Mouse (Mus musculus) G1E (cell line): ENCODE data around the gene Adamts7. TPM values are rescaled to one million over a fixed set of nuclear protein-coding genes. Genes with fewer than 3 reads are reported as not detected.

Source experiments
- ATAC-seq: 2 replicates; pipeline ENCODE4 v1.8.0; 2016; ENCODE audit warnings: mild to moderate bottlenecking; ENCODE audit not compliant: insufficient number of reproducible peaks, poor library complexity, low FRiP score, severe bottlenecking; ENCODE audit errors: extremely low read depth
- DNase-seq: peaks from one replicate; pipeline ENCODE4 v3.0.0; 2012; ENCODE audit warnings: low spot score
- H3K27me3 ChIP-seq: 2 replicates; pipeline ENCODE4 v1.6.1; 2012; ENCODE audit warnings: mild to moderate bottlenecking, low read length, inconsistent platforms; ENCODE audit not compliant: insufficient read depth
- H3K36me3 ChIP-seq: replicated peaks from 2 replicates; pipeline ENCODE3; 2012; ENCODE audit warnings: mild to moderate bottlenecking, inconsistent platforms
- H3K4me1 ChIP-seq: 2 replicates; pipeline ENCODE4 v1.6.1; 2012; ENCODE audit warnings: low read depth, low read length, inconsistent platforms, mixed read lengths; ENCODE audit not compliant: insufficient read depth
- H3K4me3 ChIP-seq: 2 replicates; pipeline ENCODE4 v1.5.1; 2012; ENCODE audit warnings: low read depth, mild to moderate bottlenecking, inconsistent platforms, low read length, moderate library complexity, mixed read lengths
- H3K9me3 ChIP-seq: replicated peaks from 2 replicates; pipeline ENCODE4 v1.6.1; 2012; ENCODE audit warnings: inconsistent platforms
- CTCF ChIP-seq: IDR thresholded peaks from 2 replicates; pipeline ENCODE4 v1.5.1; 2012; ENCODE audit warnings: low read depth, low read length, inconsistent platforms, mixed read lengths
- GATA1 ChIP-seq: IDR thresholded peaks from 2 replicates; pipeline ENCODE4 v1.6.1; 2012; ENCODE audit warnings: borderline replicate concordance, low read length, inconsistent platforms, mixed read lengths
- GATA2 ChIP-seq: IDR thresholded peaks from 2 replicates; pipeline ENCODE4 v1.6.1; 2012; ENCODE audit warnings: low read depth, low read length, inconsistent platforms, borderline replicate concordance
- POLR2AphosphoS5 ChIP-seq: IDR thresholded peaks from 2 replicates; pipeline ENCODE4 v1.6.1; 2012; ENCODE audit warnings: low read depth, low read length, inconsistent platforms; ENCODE audit not compliant: insufficient replicate concordance
- TAL1 ChIP-seq: conservative IDR thresholded peaks from 2 replicates; pipeline ENCODE4 v1.6.1; 2012; ENCODE audit warnings: low read depth, low read length, inconsistent platforms, mixed read lengths
- polyA plus RNA-seq: library from polyadenylated mRNA; stranded (reverse); fragments of >175 nt; gene quantifications from 2 replicates; pipeline ENCODE4 v1.2.3, GENCODE M21; 2012
- total RNA-seq, 2 experiments: library from RNA; stranded (forward) in 1 of 2; stranded (reverse) in 1 of 2; fragments of 200-1000 nt in 1 of 2; fragments of >200 nt in 1 of 2; fragmentation: Nextera tagmentation in 1 of 2; gene quantifications; 2 replicates each; pipeline ENCODE4 v1.2.3; 2014 to 2017

Gene Adamts7
- total and polyA plus RNA-seq, 3 experiments = not detected

DNA sequence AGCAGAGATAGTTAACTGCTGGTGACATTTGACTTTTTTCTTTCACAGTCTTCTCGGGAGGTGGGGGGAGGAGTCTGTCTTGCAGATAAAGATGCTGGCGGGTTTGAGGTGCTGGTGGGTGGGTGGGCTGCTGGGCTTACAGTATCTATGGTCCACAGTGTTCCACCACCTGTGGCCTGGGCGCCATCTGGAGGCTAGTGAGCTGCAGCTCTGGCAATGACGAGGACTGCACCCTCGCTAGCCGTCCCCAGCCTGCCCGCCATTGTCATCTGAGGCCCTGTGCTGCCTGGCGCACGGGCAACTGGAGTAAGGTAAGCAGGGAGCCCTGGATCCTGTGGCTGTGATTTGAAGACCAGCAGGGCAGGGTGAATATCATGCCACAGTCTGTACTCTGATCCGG lies 32.1 kb downstream of the Adamts7 start:
- DNase-seq = no peak
- no peaks in the 10 kb centered on the region for H3K4me1 ChIP-seq
- H3K27me3 ChIP-seq = peaks cover 2% of the 10 kb centered on the region; the same call in 1 of the 2 replicates
- H3K9me3 ChIP-seq = peaks cover 91% of the 10 kb centered on the region
- no peaks in the 10 kb centered on the region for H3K36me3 ChIP-seq
- no peak overlapping the region for H3K4me3 ChIP-seq
- ATAC-seq = no peak
- TF ChIP-seq CTCF (no peak), POLR2AphosphoS5 (no peak), TAL1 (no peak), GATA2 (no peak), GATA1 (no peak)

DNA sequence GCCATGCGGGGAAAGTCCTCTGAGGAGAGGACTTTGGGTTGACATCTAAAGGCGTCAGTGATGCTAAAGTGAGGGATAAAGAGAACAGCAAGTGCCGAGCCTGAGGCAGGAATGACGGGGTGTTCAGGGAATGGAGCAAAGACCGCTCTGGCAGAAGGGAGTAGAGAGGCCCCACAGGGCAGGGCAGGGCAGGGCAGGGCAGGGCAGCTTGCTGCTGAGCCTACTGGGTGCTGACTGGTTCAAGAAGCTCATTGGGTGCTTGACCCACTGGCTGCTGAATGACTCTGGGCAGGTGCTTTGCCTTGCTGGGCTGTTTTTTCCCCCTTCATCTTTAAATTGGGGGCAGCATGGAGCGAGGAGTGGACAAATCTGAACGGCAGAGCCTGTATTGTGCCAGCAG lies 33.4 kb downstream of the Adamts7 start:
- Histone ChIP-seq H3K27me3 (peaks cover 2% of the 10 kb centered on the region; the same call in 1 of the 2 replicates), H3K36me3 (no peaks in the 10 kb centered on the region), H3K4me3 (no peak overlapping the region), H3K4me1 (no peaks in the 10 kb centered on the region), H3K9me3 (peaks cover 94% of the 10 kb centered on the region)
- DNase-seq = no peak
- no peak for ATAC-seq
- TF ChIP-seq GATA2 (no peak), TAL1 (no peak), CTCF (no peak), POLR2AphosphoS5 (no peak), GATA1 (no peak)

DNA sequence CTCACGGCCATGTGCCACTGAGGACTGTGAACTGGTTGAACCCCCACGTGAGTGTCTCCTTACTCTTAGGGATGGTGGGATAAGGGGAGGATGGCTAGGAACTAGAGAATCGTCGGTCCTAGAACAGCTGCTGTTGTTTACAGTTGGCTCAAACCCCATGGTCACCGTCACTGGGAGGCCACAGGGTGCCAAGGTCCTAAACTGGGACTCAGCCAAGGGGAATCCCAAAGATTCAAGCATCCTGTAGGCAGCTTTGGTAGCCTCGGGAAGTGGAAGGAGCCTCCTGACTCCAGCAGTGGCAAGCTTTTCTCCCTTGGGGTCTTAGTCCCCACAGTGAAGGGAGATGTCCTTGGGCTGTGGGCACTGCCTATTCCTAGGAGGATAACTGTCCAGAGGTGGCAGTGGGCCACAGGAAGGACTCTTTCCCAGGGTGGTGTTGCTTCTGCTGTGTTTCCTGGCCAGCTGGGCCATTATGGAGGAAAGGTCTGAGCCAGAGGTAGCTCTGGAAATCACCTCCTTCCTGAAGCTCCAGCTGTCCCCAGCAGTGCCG lies 34.3 kb downstream of the Adamts7 start:
- no peaks in the 10 kb centered on the region for H3K36me3 ChIP-seq
- no peak for ATAC-seq
- no peak for DNase-seq
- H3K4me1 ChIP-seq = no peaks in the 10 kb centered on the region
- H3K9me3 ChIP-seq = peaks cover 93% of the 10 kb centered on the region
- no peak for TF ChIP-seq TAL1
- no peak for TF ChIP-seq GATA2
- TF ChIP-seq POLR2AphosphoS5 = no peak
- TF ChIP-seq GATA1 = no peak
- no peak for TF ChIP-seq CTCF
- H3K27me3 ChIP-seq = peaks cover under 1% of the 10 kb centered on the region; the same call in 1 of the 2 replicates
- no peak overlapping the region for H3K4me3 ChIP-seq

DNA sequence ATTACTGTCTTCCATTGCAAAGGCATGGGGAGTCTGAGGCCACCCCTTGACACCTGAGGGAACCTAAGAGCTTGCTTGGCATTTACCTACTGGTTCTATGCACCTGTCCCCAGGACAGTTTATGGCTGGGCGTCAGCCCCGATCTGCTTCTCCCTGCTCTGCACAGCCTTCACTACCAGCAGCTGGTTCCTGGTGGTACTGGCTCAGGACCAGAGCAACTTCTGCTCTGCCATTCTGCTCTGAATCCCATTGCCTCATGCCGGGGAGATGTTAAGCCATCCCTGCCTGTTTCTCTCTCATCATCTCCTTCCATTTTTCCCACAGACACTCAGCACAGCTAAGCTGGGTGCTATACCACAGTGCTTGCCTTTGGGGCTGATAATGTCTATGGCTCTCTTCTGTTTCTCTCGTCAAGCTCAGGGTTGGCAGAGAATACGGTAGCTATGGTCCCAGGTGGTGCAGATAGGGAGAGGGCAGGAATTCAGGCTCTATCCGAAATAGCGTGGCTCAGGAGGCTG lies 35.1 kb downstream of the Adamts7 start:
- no peaks in the 10 kb centered on the region for H3K36me3 ChIP-seq
- no peak for DNase-seq
- ATAC-seq = no peak
- H3K27me3 ChIP-seq = no peaks in the 10 kb centered on the region; the same call in 1 of the 2 replicates
- no peak overlapping the region for H3K4me3 ChIP-seq
- no peak for TF ChIP-seq GATA1
- TF ChIP-seq GATA2 = no peak
- TF ChIP-seq TAL1 = no peak
- no peak for TF ChIP-seq CTCF
- TF ChIP-seq POLR2AphosphoS5 = no peak
- H3K9me3 ChIP-seq = peaks cover 91% of the 10 kb centered on the region
- no peaks in the 10 kb centered on the region for H3K4me1 ChIP-seq

DNA sequence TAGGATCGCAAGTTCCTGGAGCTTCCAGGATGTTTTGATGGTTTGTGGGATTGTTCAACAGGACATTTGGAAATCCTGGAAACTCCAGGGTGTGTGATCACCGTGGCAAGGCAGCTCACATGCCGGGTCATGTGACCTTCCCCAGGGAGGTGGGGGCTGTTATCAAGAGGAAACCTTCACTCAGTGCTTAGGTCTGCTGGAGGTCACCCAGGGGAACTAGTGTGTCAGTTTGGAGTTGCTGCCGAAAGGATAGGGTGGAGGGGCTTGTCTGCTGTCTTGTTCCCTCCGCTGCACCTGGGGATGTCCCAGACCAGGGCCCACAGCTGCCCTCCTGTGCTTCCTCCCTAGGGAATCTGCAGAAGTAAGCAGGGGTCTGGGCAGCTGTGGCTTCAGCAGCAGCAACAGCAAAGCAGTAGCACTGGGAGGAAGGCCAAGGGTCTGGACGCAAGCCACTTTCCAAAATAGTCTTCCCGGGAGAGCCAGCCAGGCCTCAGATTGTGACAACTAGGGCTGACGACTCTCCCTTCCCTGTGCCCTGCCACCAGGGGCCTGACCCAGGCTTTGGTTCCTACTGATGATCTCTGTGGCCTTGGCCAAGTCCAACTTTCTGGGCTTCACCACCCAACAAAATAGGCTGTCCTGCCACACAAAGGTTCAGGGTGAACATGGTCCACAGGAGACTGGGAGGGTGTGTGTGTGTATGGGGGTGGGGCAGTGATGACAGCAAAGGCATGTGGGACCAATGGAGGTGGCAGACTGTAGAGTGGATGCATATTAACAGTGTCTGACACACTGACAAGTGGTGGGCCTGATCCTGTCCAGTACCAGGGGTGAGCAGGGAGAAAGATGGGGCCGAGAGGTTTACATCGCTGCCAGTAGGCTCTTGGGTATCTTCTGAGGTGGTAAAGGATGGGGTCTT lies 35.9 kb downstream of the Adamts7 start:
- TF ChIP-seq TAL1 (no peak), CTCF (no peak), POLR2AphosphoS5 (no peak), GATA2 (no peak), GATA1 (no peak)
- Histone ChIP-seq H3K9me3 (peaks cover 87% of the 10 kb centered on the region), H3K36me3 (no peaks in the 10 kb centered on the region), H3K4me3 (no peak overlapping the region), H3K27me3 (no peaks in the 10 kb centered on the region; the same call in 1 of the 2 replicates), H3K4me1 (no peaks in the 10 kb centered on the region)
- no peak for DNase-seq
- no peak for ATAC-seq

DNA sequence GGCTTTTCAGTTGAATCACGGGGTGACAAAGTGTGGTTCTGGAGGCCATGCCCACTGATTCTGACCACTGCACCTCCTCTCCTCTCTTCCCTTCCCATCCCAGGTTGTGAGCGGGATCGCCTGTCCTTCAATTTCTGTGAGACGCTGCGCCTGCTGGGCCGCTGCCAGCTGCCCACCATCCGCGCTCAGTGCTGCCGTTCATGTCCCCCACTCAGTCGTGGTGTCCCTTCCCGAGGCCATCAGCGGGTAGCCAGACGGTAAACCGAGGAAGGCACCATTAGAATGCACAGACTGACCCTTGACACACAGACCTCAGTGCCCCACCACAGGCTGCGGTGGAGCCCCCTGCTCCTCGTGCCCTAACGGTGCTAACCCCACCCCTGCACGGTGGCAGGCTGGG lies 36.7 kb downstream of the Adamts7 start:
- no peak for ATAC-seq
- Histone ChIP-seq H3K9me3 (peaks cover 84% of the 10 kb centered on the region), H3K4me1 (no peaks in the 10 kb centered on the region), H3K4me3 (no peak overlapping the region; the same call in 1 of the 2 replicates), H3K27me3 (no peaks in the 10 kb centered on the region), H3K36me3 (no peaks in the 10 kb centered on the region)
- TF ChIP-seq POLR2AphosphoS5 = no peak
- TF ChIP-seq TAL1 = no peak
- TF ChIP-seq CTCF = no peak
- DNase-seq = no peak
